Mouse (Mus musculus) heart, adult 2 months (tissue): ENCODE measurements around the gene Tm7sf2.
A peak's percentile ranks its signal among the peaks of the same experiment; 100 is the strongest.

Source experiments
- CTCF ChIP-seq: fragments of 200-600 bp; IDR thresholded peaks from 2 replicates; pipeline ENCODE4 v1.8.1; 2022; ENCODE audit warnings: antibody characterized with exemption, mild to moderate bottlenecking, moderate library complexity
- POLR2A ChIP-seq: fragments of 200-500 bp; IDR thresholded peaks from 2 replicates; pipeline ENCODE4 v1.6.1; 2011; ENCODE audit warnings: mild to moderate bottlenecking, low read depth, low read length, control low read depth; ENCODE audit not compliant: insufficient read depth

DNA sequence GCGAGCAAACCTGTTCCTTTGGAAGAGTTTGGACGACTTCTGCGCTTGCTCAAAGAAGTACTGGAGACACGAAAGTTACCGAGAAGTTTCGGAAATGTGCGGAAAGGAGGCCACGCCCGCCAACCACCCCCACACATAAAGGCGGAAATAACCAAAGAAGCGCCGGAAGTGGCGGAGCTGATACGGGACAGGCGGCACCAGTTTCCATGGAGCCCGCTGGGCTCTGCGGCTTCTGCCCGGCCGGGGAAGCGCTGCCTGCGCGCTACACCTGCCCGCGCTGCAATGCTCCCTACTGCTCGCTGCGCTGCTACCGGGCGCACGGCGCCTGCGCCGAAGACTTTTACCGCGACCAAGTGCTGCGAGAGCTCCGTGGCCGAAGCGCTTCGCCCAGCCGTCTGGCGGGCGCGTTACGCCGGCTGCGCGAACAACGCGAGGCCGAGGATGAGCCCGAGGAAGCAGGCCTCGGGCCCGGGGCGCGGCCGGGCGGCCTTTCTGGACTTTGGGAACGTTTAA, 7.1 kb downstream of the Tm7sf2 start, which contains the start of gene Znhit2:
- TF ChIP-seq CTCF (peak; percentile 44), POLR2A (peak; percentile 78)
